Comparison of ENCODE assay signal across 9 mouse cellular contexts in genomic region chr12:58947231-58947630, GRCm38 (mm10).
DNase-seq lines count a peak whose midpoint lies in the region.
"Had no signal": no experiment of that assay in that cellular context is flagged by ENCODE, and none has a peak within 500 bp of the region (broad histone marks: within the 10 kb centered on the region; RNA-seq: fewer than 3 reads in every experiment).

No protein-coding gene starts in this region.

- no peaks in the 10 kb centered on the region for H3K9me3 ChIP-seq in embryonic facial prominence, embryonic 10.5 days
- H3K9me3 ChIP-seq: limb, embryonic 13.5 days had no signal

- 23% methylated on average over 4 of the region's 4 CpGs for whole genome bisulfite sequencing in embryonic facial prominence, embryonic 10.5 days

- no peaks in the 10 kb centered on the region for H3K36me3 ChIP-seq in embryonic facial prominence, embryonic 10.5 days (replicated peaks)
- H3K36me3 ChIP-seq: limb, embryonic 13.5 days had no signal

- no peaks in the 10 kb centered on the region for H3K4me1 ChIP-seq in embryonic facial prominence, embryonic 10.5 days
- H3K4me1 ChIP-seq: limb, embryonic 13.5 days had no signal

- H3K27me3 ChIP-seq in embryonic facial prominence, embryonic 10.5 days (replicated peaks; ENCODE audit: low read depth, poor library complexity, severe bottlenecking), result no peaks in the 10 kb centered on the region
- H3K27me3 ChIP-seq: limb, embryonic 13.5 days had no signal

- intact Hi-C loops in heart, postnatal 10 days (cut with DNase I), result loop anchor here (5.0 to 10.0 kb wide), 2 partner anchors 142 to 1120 kb away; no protein-coding TSS in a partner anchor
- intact Hi-C loops in left cerebral cortex, postnatal 14 days (cut with DNase I), result loop anchor here (5.0 to 10.0 kb wide), 3 partner anchors 1120 to 1662 kb away; no protein-coding TSS in a partner anchor

- H3K27ac ChIP-seq in embryonic facial prominence, embryonic 10.5 days (replicated peaks), result no peak overlapping the region
- H3K27ac ChIP-seq: limb, embryonic 13.5 days had no signal

- no peak overlapping the region for H3K4me3 ChIP-seq in embryonic facial prominence, embryonic 10.5 days
- H3K4me3 ChIP-seq: limb, embryonic 13.5 days had no signal

- peak; percentile 16 for DNase-seq in ovary, postnatal 10 days (ENCODE audit: low spot score)
- no peak for DNase-seq in ovary, adult 18-20 months (ENCODE audit: low spot score)
- DNase-seq in adrenal gland, postnatal 10 days, result peak; percentile 69
- peak; percentile 63 for DNase-seq in embryonic facial prominence, embryonic 10.5 days (ENCODE audit: low spot score)
- peak; percentile 37 to 74 for DNase-seq in heart, postnatal 10 days
- DNase-seq in left cerebral cortex, postnatal 14 days (ENCODE audit: low spot score in 2 of 2), result peak; percentile 74 to 79
- DNase-seq in retina, embryonic 14.5 days (ENCODE audit: low spot score), result peak; percentile 76
- peak; percentile 6 to 44 for DNase-seq in urinary bladder, postnatal 36 days (ENCODE audit: low spot score in 2 of 2)
